Mouse (Mus musculus) inflammation-experienced regulatory T-cells (primary cell): ENCODE results near the gene Olfr1493-ps1. TPM values are rescaled to one million over a fixed set of nuclear protein-coding genes. Genes with fewer than 3 reads are reported as not detected.

Source experiments
- polyA plus RNA-seq, 2 experiments: library from polyadenylated mRNA; unstranded; fragments of 100-300 nt; shearing (Covaris generic); gene quantifications; one replicate each; pipeline ENCODE4 v1.2.1; 2017

Olfr1493-ps1 gene
- under 1 TPM in 1 of 2 experiments, not detected in 1; 0.14 TPM for polyA plus RNA-seq

DNA sequence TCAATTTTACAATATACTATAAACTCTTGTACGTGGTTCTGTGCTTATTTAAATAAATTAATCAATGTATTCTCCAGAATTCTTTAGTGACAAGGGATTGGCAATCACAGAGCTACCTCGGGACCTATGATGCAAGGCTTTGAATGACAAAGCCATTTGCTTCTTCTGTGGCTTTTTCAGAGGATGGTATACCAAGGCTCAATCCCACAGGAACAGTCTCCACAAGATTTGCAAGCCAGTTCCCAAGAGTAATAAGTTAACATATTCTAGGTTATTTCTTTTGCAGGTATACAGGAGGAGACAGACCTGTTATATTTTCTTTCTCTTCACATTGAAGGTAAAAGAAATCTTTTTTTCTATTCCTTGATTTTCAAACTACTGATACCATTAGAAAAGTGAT is at the start of gene Olfr1493-ps1:
Gene Olfr1493-ps1, plus strand, starts transcription at position 301 of the 400 bp plus-strand sequence.

GRCm38 (mm10) chr19:13696968-13697367 is 26.1 kb upstream of the Olfr1493-ps1 start, which contains the start of gene Olfr1491:
TSS of gene Olfr1491 (plus strand) at chr19:13697268.

GRCm38 (mm10) chr19:13739428-13739827 is 16.4 kb downstream of the Olfr1493-ps1 start, which contains the start of gene Olfr1494:
TSS of gene Olfr1494 (plus strand) at chr19:13739728.

DNA sequence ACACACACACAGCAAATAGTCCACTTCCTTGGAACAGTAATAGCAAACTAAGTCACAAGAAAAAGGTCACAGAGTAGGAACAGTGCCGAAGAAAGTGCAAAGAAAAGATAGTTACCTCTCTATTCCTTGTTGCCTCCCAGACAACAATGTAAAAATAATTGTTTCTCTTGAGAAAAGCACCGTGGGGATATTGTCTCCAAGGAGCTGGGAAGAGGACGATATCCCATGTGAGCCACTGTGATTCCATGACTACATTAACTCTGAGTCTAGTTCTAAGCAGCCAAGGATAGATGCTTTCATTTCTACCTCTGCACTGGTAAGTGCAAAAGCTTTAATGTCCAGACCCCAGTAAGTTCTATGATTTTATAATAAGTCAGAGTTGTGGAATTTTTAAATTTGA is 41.2 kb downstream of the Olfr1493-ps1 start, which contains the start of gene Olfr1495:
Gene Olfr1495, plus strand, starts transcription at position 301 of the 400 bp plus-strand sequence.

DNA sequence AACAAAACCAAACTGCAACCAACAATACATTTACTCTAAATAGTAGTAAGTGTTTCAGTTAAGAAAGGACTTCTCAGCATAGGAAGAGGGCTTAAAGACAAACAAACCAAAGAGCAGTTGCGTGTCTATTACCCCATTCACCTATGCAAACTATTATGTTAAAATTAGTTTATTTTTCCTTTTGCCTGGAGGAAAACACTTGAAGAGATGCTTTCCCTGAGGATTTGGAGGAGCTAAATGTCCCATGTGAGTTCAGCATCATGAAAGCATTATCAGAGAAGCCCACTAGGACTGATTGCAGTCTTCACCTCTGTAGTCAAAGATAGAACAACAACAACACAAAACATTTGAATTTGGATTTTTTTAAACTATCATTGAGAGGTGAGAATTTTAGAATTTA is 54.5 kb downstream of the Olfr1493-ps1 start, which contains the start of gene Olfr1496:
Gene Olfr1496, plus strand, starts transcription at position 301 of the 400 bp plus-strand sequence.

Other genes with a start within 250 kb of the Olfr1493-ps1 start
- gene Olfr1475, start 243.1 kb upstream of the Olfr1493-ps1 start, polyA plus RNA-seq = not detected
- under 1 TPM in 1 of 2 experiments, not detected in 1; 0.53 TPM for gene Olfr1477, start 222.7 kb upstream of the Olfr1493-ps1 start, polyA plus RNA-seq
- gene Olfr1480, start 195.4 kb upstream of the Olfr1493-ps1 start, polyA plus RNA-seq = not detected
- not detected for gene Olfr1484, start 139.8 kb upstream of the Olfr1493-ps1 start, polyA plus RNA-seq
- gene Olfr1487, start 105.9 kb upstream of the Olfr1493-ps1 start, polyA plus RNA-seq = not detected
- gene Olfr1489, start 91.7 kb upstream of the Olfr1493-ps1 start, polyA plus RNA-seq = under 1 TPM in 1 of 2 experiments, not detected in 1; 0.04 TPM
- gene Olfr1490, start 72.2 kb upstream of the Olfr1493-ps1 start, polyA plus RNA-seq = not detected
- gene Olfr1491, start 26.0 kb upstream of the Olfr1493-ps1 start, polyA plus RNA-seq = under 1 TPM in 1 of 2 experiments, not detected in 1; 0.49 TPM
- gene Olfr1494, start 16.4 kb downstream of the Olfr1493-ps1 start, polyA plus RNA-seq = not detected
- gene Olfr1495, start 41.3 kb downstream of the Olfr1493-ps1 start, polyA plus RNA-seq = not detected
- 1 to 10 TPM in 1 of 2 experiments, not detected in 1; 1.3 TPM for gene Olfr1496, start 54.6 kb downstream of the Olfr1493-ps1 start, polyA plus RNA-seq
- not detected for gene Olfr1497, start 74.9 kb downstream of the Olfr1493-ps1 start, polyA plus RNA-seq
- gene Olfr1499, start 96.2 kb downstream of the Olfr1493-ps1 start, polyA plus RNA-seq = not detected
- 1 to 10 TPM in 1 of 2 experiments, not detected in 1; 1.2 TPM for gene Olfr1500, start 107.2 kb downstream of the Olfr1493-ps1 start, polyA plus RNA-seq
- gene Olfr1501, start 127.4 kb downstream of the Olfr1493-ps1 start, polyA plus RNA-seq = under 1 TPM; 0.27 to 0.28 TPM
- gene Olfr1502, start 138.5 kb downstream of the Olfr1493-ps1 start, polyA plus RNA-seq = not detected
- under 1 TPM in 1 of 2 experiments, not detected in 1; 0.18 TPM for gene Olfr1504, start 174.7 kb downstream of the Olfr1493-ps1 start, polyA plus RNA-seq
- gene Olfr1505, start 190.3 kb downstream of the Olfr1493-ps1 start, polyA plus RNA-seq = not detected